Mouse (Mus musculus): ENCODE data around the gene Dnah2.

- TF ChIP-seq HCFC1 (IDR thresholded peaks at IDR 0.05; ENCODE audit: borderline replicate concordance, insufficient read depth, low read length) (no peak), MAFK (IDR thresholded peaks at IDR 0.05; ENCODE audit: insufficient read depth, low read depth, low read length) (no peak), ZC3H11A (IDR thresholded peaks at IDR 0.05; ENCODE audit: borderline replicate concordance, low read depth, low read length) (no peak), CHD2 (IDR thresholded peaks at IDR 0.05; ENCODE audit: low read depth, low read length) (no peak)
Observed at GRCm38 (mm10) chr11:69459883-69460282, 89.0 kb downstream of the Dnah2 start.
